Comparison of ENCODE assay signal across 18 mouse cellular contexts in the genomic region with DNA sequence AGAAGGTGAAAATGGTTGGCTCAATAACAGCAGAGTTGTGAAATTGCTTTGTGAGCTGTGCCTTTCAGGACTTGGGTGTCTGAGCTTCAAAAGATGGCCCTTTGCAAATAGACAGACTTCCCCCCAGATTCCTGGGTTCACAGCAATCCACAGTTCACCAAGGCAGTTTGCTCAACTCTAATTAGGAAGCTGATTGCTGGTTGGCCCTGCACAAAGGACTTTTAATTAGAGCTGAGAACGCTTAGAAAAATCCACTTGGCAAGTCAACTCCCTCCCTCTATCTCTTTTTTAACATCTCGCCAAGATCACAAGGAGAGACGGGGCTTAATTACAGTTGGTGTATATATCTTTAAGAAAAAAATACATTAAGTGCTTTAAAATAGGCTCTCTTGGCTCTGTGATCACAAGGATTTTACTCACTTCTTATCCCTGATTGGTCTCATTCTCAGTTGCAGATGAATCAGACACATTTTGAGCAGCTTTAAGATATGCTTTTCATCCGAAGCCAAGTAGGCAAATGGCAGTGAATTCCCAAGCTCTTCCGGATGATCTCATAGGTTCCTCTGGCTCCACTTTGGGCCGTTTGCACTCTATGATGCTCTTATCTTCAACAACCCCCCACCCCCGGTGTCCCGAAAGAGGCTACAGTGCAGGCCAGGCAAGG. TPM values are rescaled to one million over a fixed set of nuclear protein-coding genes. Genes with fewer than 3 reads are reported as not detected.
DNase-seq lines count a peak whose midpoint lies in the region; ATAC-seq and TF ChIP-seq lines count a peak whose summit lies in the region.
"Had no signal": no experiment of that assay in that cellular context is flagged by ENCODE, and none has a peak within 500 bp of the region (broad histone marks: within the 10 kb centered on the region; RNA-seq: fewer than 3 reads in every experiment).

No protein-coding gene starts in this region.

- no peak overlapping the region for H3K27ac ChIP-seq in lung, postnatal 0 days (ENCODE audit: low read length)
- no peak overlapping the region; the same call in 1 of the 2 replicates for H3K27ac ChIP-seq in forebrain, embryonic 11.5 days (ENCODE audit: low read depth, low read length)
- H3K27ac ChIP-seq: hindbrain, embryonic 15.5 days; liver, embryonic 14.5 days; neural tube, embryonic 15.5 days; stomach, postnatal 0 days had no signal

- ATAC-seq in lung, postnatal 0 days, result peak; percentile 38; the same call in 1 of the 2 replicates
- ATAC-seq in forebrain, embryonic 11.5 days (replicated peaks; ENCODE audit: low FRiP score), result peak; percentile 69

- no peak overlapping the region for H3K4me2 ChIP-seq in lung, postnatal 0 days (replicated peaks; ENCODE audit: low read depth, low read length)
- H3K4me2 ChIP-seq in forebrain, embryonic 11.5 days (ENCODE audit: low read depth, low read length, severe bottlenecking), result no peak overlapping the region
- H3K4me2 ChIP-seq: hindbrain, embryonic 15.5 days; neural tube, embryonic 15.5 days had no signal

- WGBS in lung, postnatal 0 days, result 50% methylated on average over 8 of the region's 8 CpGs
- 42% methylated on average over 8 of the region's 8 CpGs for WGBS in forebrain, embryonic 11.5 days

- H3K4me3 ChIP-seq in lung, postnatal 0 days (ENCODE audit: low read depth, low read length), result no peak overlapping the region
- no peak overlapping the region for H3K4me3 ChIP-seq in forebrain, embryonic 11.5 days (ENCODE audit: low read depth, low read length)
- H3K4me3 ChIP-seq: hindbrain, embryonic 15.5 days; neural tube, embryonic 15.5 days had no signal

- DNase-seq in frontal cortex, postnatal 36 days (ENCODE audit: low spot score in 2 of 2), result peak; percentile 6 to 17
- no peak for DNase-seq in frontal cortex, postnatal 14 days (ENCODE audit: low spot score in 2 of 2)
- DNase-seq in lung, postnatal 0 days (ENCODE audit: low spot score), result peak; percentile 29
- no peak for DNase-seq in lung, postnatal 25 days (ENCODE audit: low spot score)
- no peak for DNase-seq in forebrain, embryonic 11.5 days (ENCODE audit: low spot score)
- peak; percentile 47 for DNase-seq in retina, postnatal 1 day
- no peak for DNase-seq in thymus, postnatal 36 days
- DNase-seq in adrenal gland, postnatal 36 days, result no peak
- DNase-seq: cerebellum, adult 9-10 months; gastrocnemius, postnatal 14 days; heart, postnatal 10 days; kidney, adult 18-20 months; kidney, postnatal 36 days; thymus, postnatal 4 days had no signal

- H3K27me3 ChIP-seq in lung, postnatal 0 days (replicated peaks; ENCODE audit: insufficient read depth, low read length), result no peaks in the 10 kb centered on the region
- no peaks in the 10 kb centered on the region for H3K27me3 ChIP-seq in forebrain, embryonic 11.5 days (ENCODE audit: control insufficient read depth, insufficient read depth, low read length)
- H3K27me3 ChIP-seq: hindbrain, embryonic 15.5 days; neural tube, embryonic 15.5 days had no signal

- no peak for TF ChIP-seq CTCF in lung, postnatal 0 days (IDR thresholded peaks at IDR 0.05)

- H3K9ac ChIP-seq in lung, postnatal 0 days (replicated peaks; ENCODE audit: low read depth), result no peak overlapping the region
- no peak overlapping the region for H3K9ac ChIP-seq in forebrain, embryonic 11.5 days (ENCODE audit: low read length)
- H3K9ac ChIP-seq: hindbrain, embryonic 15.5 days; liver, embryonic 14.5 days; neural tube, embryonic 15.5 days had no signal

- TF ChIP-seq EP300 in lung, postnatal 0 days (IDR thresholded peaks at IDR 0.05), result no peak

- H3K4me1 ChIP-seq in lung, postnatal 0 days (ENCODE audit: insufficient read depth, low read depth, low read length), result no peaks in the 10 kb centered on the region
- peaks cover 3% of the 10 kb centered on the region; the same call in 1 of the 2 replicates for H3K4me1 ChIP-seq in forebrain, embryonic 11.5 days (replicated peaks; ENCODE audit: control insufficient read depth, insufficient read depth, low read length)
- H3K4me1 ChIP-seq: hindbrain, embryonic 15.5 days had no signal

- H3K9me3 ChIP-seq in lung, postnatal 0 days (ENCODE audit: low read length), result no peaks in the 10 kb centered on the region
- H3K9me3 ChIP-seq in forebrain, embryonic 11.5 days (ENCODE audit: control insufficient read depth, low read length), result no peaks in the 10 kb centered on the region
- H3K9me3 ChIP-seq: hindbrain, embryonic 15.5 days; neural tube, embryonic 15.5 days had no signal

- no peaks in the 10 kb centered on the region for H3K36me3 ChIP-seq in lung, postnatal 0 days (ENCODE audit: insufficient read depth, low read length)
- no peaks in the 10 kb centered on the region for H3K36me3 ChIP-seq in forebrain, embryonic 11.5 days (ENCODE audit: control insufficient read depth, insufficient read depth, low read length)
- H3K36me3 ChIP-seq: hindbrain, embryonic 15.5 days; neural tube, embryonic 15.5 days had no signal

RNA-seq across cellular contexts. Expression of a gene that starts 49.7 kb away (rescaled TPM):
- polyA plus RNA-seq in lung, postnatal 0 days (2015; fragmentation: Nextera tagmentation; extraction: Ambion mirVana), result 8.7 and 8.8 TPM in 2 replicates
- polyA plus RNA-seq in forebrain, embryonic 11.5 days (2014; fragmentation: Nextera tagmentation; extraction: Ambion mirVana), result 16.2 and 17.3 TPM in 2 replicates
- total RNA-seq in adrenal gland, postnatal 36 days (2021), result 1 to 10 TPM; 3.5 to 5.4 TPM

Comparison
In these comparisons a context has a peak if more than half of its experiments do, and no peak if none do; other contexts are left out.
1. DNase-seq: peak in frontal cortex, postnatal 36 days (2 of 2), lung, postnatal 0 days (single experiment) and retina, postnatal 1 day (single experiment); none in frontal cortex, postnatal 14 days (0 of 2), lung, postnatal 25 days (single experiment), forebrain, embryonic 11.5 days (single experiment), thymus, postnatal 36 days (0 of 2) and adrenal gland, postnatal 36 days (0 of 2).